Mouse (Mus musculus) activated CD4-positive, CD25-positive, alpha-beta regulatory T cell, adult 9 weeks (primary cell): ENCODE results near the gene Cdk10. TPM values are rescaled to one million over a fixed set of nuclear protein-coding genes. Genes with fewer than 3 reads are reported as not detected.

Source experiments
- polyA plus RNA-seq: library from polyadenylated mRNA; unstranded; fragments of 100-300 nt; shearing (Covaris generic); gene quantifications from one replicate; pipeline ENCODE4 v1.2.1, GENCODE M21; 2017

Gene Cdk10
- polyA plus RNA-seq = 26.8 TPM

DNA sequence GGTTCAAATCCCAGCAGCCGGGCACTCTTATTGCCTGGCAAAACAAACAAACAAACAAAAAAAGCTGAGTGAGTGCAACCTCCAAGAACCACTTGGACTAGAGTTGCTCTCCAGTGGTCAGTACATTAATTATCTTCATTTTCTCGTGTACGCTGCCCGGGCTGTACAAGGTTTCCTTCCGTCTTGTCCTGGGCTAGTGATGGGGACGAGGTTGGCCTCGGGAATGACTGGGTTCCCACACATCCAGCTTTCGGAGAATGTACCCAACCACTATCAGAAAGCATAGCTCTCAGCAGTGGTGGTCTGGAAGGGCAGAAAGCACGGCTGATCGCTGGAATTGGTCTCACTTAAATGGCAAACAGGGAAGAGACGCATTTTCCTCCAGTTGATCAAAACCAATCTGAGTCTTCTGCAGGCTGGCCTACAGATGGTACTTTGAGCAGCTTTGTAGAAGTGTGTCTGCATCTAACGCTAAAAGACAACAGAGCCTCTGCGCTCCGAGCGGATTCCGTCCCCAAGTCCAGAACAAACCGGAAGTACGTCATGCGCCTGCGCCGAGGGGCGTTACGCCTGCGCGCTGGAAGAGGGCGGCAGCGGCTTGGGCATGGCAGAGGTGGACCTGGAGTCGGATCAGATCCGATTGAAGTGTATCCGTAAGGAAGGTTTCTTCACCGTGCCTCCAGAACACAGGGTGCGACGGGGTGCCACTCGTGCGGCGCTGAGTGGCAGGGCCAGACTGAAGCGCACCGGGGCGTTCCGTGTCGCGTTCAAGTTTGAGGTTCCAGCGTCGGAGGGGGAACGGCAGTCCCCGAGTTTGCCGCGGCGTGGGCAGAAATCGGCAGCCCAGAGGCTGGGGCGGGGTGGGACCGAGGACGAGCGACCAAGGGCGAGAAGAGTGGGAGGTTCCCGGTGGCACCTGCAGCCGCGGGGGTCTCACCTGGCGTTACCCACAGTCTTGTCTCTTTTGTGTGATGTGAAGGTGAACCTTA, at the start of gene Cdk10:
Gene Cdk10, plus strand, starts transcription at position 565 of the 989 bp plus-strand sequence.

DNA sequence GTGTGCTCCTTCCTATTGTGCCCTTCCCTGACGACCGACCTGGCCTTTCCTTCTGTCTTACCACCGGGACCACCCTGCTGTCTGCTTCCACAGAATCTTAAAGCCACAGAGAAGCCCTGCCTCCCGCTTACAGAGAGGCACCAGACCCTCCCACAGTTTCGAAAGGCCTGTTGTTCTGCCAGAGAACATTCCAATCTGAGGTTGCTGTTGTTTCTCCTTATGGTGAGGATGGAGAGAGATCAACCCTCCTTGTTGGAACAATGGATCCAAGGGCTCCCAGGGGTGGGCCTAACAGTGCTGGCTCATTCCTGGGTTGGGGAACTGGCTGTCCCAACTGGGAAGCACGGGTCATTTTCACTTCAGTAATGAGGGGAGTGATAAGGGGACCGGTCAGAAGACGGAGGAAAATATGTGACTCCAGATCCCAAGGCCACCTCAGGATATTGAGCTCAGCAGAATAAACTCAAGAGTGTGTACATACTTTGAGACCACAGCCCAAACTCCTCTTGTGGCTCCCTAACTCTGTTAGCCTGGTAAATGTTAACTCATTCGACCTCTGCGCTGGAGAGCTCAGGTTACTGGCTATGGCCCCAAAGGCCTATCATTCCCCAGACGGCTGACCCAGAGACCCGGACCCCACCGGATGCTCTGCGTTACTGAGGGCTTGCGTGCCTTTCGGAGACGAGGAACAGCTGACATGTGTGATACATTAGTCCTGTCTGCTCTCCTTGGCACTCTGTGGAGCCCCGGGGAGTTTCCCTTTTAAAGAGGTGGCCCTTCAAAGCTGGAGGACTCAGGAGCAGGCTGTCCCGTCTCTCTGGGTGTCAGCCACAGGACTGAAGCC, 38.9 kb upstream of the Cdk10 start, which contains the start of gene Dpep1:
Gene Dpep1, plus strand, starts transcription at position 677 of the 844 bp plus-strand sequence.

GRCm38 (mm10) chr8:123212321-123213117, 12.1 kb upstream of the Cdk10 start, which contains the start of the genes Chmp1a and Spata33:
TSS of gene Chmp1a (minus strand) at chr8:123212763.
TSS of gene Spata33 (plus strand) at chr8:123212832.

GRCm38 (mm10) chr8:123235520-123236497, 11.2 kb downstream of the Cdk10 start, which contains the start of gene Spata2l:
TSS of gene Spata2l (minus strand) at chr8:123236233.

GRCm38 (mm10) chr8:123254099-123254885, 29.6 kb downstream of the Cdk10 start, which contains the start of the genes Zfp276 and Vps9d1:
TSS of gene Zfp276 (plus strand) at chr8:123254195.
TSS of gene Vps9d1 (minus strand) at chr8:123254348.

Other genes with a start within 250 kb of the Cdk10 start
- 51.6 TPM for gene Ankrd11, start 182.6 kb upstream of the Cdk10 start, polyA plus RNA-seq
- gene Spg7, start 161.9 kb upstream of the Cdk10 start, polyA plus RNA-seq = 15.5 TPM
- gene Rpl13, start 122.5 kb upstream of the Cdk10 start, polyA plus RNA-seq = 929 TPM
- gene Cpne7, start 107.5 kb upstream of the Cdk10 start, polyA plus RNA-seq = 0.99 TPM
- not detected for gene Sult5a1, start 66.5 kb upstream of the Cdk10 start, polyA plus RNA-seq
- gene Dpep1, start 38.6 kb upstream of the Cdk10 start, polyA plus RNA-seq = not detected
- gene Chmp1a, start 12.1 kb upstream of the Cdk10 start, polyA plus RNA-seq = 227 TPM
- gene Spata33, start 12.0 kb upstream of the Cdk10 start, polyA plus RNA-seq = not detected
- gene Spata2l, start 11.4 kb downstream of the Cdk10 start, polyA plus RNA-seq = 9.1 TPM
- gene Zfp276, start 29.4 kb downstream of the Cdk10 start, polyA plus RNA-seq = 23.2 TPM
- 19.5 TPM for gene Vps9d1, start 29.5 kb downstream of the Cdk10 start, polyA plus RNA-seq
- gene Fanca, start 93.7 kb downstream of the Cdk10 start, polyA plus RNA-seq = 13.2 TPM
- gene Spire2, start 107.9 kb downstream of the Cdk10 start, polyA plus RNA-seq = not detected
- gene Tcf25, start 148.9 kb downstream of the Cdk10 start, polyA plus RNA-seq = 310 TPM
- 0.10 TPM for gene Mc1r, start 182.3 kb downstream of the Cdk10 start, polyA plus RNA-seq
- 0.57 TPM for gene Tubb3, start 186.6 kb downstream of the Cdk10 start, polyA plus RNA-seq
- 15.6 TPM for gene Def8, start 198.7 kb downstream of the Cdk10 start, polyA plus RNA-seq